Mouse (Mus musculus) spleen, postnatal 4 days (tissue): ENCODE data around the gene Tgfb1i1.
A peak's percentile ranks its signal among the peaks of the same experiment; 100 is the strongest.

Experiments used
- DNase-seq, 2 experiments: peaks; one replicate each; pipeline ENCODE4 v3.0.0; 2022; ENCODE audit warnings: low spot score in 2 of 2

Tgfb1i1 gene

DNA sequence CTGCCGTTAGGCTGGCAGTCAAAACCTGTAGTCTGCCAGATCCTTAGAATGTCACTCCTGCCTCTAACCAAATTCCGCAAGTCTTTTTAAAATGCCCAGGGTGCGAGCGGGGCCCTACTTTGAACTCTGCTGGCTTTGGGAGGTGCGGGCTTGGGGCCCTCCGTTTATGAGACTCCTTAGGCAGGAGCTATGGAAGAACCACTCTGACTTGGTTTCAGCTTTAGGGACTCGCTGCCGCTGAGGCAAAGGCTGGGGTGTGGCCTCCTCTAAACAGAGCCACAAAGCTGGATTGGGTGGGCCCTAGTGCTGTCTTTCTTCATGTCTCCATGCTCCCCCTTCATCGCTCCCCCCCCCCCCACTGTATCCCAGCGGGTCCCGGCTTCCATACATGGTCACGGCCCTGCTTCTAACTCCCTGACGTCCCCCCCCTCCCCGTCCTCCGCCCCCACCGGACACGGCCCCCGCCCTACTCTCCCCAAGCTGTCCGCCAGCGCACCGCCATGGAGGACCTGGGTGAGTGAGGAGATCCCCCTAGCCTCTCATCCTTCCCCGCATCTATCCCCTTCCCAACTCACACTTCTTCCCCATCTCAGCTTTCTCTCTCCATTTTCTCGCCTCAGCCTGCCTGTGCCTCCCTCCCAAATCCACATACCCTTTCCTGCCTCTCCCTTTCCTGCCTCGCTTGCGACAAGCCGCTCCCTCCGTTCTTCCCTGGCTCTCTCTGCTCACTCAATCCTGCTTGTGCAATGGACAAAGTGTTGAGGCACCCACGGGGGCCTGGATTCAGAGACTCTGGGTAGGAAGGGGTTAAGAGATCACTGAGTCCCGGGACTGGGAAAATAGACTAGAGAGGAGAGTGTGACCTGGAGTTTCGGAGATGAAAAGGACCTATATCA, at the start of gene Tgfb1i1:
Tgfb1i1 (plus strand) TSS at position 317 of the 896 bp plus-strand sequence.
- DNase-seq, result peak in 1 of 2 experiments; percentile 65

GRCm38 (mm10) chr7:128201607-128202006, 45.0 kb upstream of the Tgfb1i1 start:
- DNase-seq, result no peak

DNA sequence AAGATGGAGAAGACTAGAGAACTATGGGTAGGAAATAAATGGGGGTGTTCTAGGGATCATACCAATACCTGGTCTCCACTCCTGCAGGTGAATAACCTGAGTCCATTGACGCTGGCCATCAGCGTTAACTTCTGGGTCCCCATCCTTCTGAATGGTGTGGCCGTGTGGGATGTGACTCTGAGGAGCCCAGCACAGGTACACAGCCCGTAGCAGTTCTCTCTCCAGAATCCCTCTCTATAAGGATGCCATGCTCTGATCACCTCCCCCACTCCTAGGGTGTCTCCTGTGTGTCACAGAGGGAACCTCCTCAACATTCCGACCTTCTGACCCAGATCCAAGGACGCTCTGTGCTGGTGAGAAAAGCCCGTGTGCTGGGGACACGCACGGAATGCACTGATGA, 43.5 kb upstream of the Tgfb1i1 start:
- no peak for DNase-seq

- no peak for DNase-seq
Observed at GRCm38 (mm10) chr7:128204179-128204578, 42.4 kb upstream of the Tgfb1i1 start.

DNA sequence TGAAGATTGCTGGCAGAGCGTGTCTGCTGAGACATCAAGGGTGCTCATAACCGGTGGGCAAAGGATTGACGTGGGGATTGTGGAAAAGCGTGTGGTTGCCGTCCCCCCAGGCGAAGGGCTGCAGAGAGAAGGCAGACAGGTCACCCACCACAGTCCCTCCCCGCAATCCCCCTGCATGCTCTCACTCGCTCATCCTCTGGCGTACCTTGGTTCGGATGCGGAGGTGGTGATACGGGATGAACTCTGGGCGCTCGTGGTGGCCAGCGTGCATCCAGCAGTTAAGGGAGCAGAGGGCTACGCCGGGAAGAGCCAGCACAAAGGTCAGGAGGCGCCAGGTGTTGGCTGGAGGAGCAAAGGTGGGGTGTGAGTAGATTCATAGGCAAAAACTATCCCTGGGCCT, 40.9 kb upstream of the Tgfb1i1 start:
- DNase-seq, result peak in 1 of 2 experiments; percentile 61

GRCm38 (mm10) chr7:128206152-128206551, 40.5 kb upstream of the Tgfb1i1 start, which contains the start of gene Cox6a2:
Cox6a2 (minus strand) TSS chr7:128206387.
- no peak for DNase-seq

GRCm38 (mm10) chr7:128208187-128208586, 38.4 kb upstream of the Tgfb1i1 start:
- peak; percentile 47 to 79 for DNase-seq

GRCm38 (mm10) chr7:128209826-128210225, 36.8 kb upstream of the Tgfb1i1 start:
- DNase-seq, result no peak

GRCm38 (mm10) chr7:128219952-128220351, 26.7 kb upstream of the Tgfb1i1 start:
- DNase-seq, result no peak

DNA sequence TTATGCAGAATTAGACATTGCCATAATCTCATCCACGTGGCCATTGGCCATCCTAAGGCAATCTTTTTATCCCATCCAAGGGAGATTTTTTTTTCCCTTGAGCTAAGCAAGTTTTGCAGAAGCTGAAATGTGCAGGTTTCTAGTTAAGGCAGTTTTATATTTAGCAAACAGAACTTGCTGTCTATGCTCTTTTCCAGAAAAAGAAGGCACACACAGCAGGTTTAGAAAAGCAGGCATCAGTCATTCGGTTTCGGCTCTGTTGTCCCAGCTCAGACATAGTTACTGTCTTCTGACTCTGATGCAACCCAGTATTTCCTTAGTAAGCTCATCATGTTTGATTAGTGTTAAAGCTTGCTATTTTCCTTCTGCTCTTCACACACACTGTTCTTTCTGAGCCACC, 25.7 kb upstream of the Tgfb1i1 start:
- no peak for DNase-seq

GRCm38 (mm10) chr7:128231741-128232140, 14.9 kb upstream of the Tgfb1i1 start:
- no peak for DNase-seq

DNA sequence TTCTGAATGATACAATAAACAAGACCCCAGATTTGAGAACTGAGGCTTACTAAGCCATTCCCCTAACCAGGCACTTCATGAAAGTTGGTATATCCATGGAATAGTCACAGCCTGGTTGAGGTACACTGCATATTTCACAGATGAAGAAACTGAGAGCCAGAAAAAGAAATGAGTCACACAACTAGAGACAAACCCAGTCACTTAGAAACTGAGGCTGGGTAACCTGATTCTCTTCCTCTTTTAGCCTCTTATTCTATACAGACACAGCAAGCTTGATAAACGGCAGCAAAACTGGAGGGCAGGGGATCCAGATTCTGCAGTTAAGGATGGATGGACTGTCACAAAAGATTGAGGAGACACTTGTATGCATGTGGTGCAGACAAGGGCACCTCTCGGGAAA, 11.8 kb upstream of the Tgfb1i1 start:
- DNase-seq, result no peak

GRCm38 (mm10) chr7:128235481-128235880, 11.1 kb upstream of the Tgfb1i1 start:
- DNase-seq, result no peak

- no peak for DNase-seq
Observed at GRCm38 (mm10) chr7:128236426-128236825, 10.2 kb upstream of the Tgfb1i1 start.

DNA sequence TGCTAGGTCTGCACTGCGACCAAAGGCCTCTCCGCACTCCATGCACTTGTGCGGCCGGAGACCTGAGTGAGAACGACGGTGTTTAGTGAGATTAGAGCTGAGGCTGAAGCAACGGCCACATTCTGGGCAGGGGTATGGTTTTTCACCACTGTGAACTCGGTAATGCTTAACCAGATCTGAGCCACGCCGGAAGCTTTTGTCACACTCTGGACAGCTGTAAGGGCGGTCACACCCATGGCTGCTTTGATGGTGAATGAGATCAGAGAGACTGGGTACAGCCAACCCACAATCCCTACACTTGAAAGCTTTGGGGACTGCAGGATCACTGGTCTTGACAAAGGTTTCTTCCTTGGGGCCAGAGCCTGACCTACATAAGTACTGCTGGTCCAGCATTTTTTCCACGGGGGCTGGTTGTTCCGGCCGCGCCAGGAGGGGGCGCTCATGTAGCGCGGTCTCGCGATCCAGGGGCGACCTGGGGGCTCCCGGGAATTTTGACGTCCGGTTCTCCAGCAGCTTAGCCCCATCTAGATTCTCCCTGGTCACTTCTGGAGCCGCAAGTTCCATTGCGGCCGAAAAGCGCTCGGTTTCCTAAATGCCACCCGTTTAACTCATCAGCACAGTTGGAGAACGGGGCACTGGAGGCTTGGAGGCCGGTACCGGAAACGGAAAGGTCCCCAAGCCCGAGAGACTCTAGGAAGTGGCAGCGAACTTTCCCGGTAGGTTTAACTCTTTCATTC, 9.6 kb upstream of the Tgfb1i1 start, which contains the start of gene Armc5:
Armc5 (plus strand) TSS at position 487 of the 737 bp plus-strand sequence.
- DNase-seq, result peak; percentile 86 to 95

GRCm38 (mm10) chr7:128237593-128237926, 9.1 kb upstream of the Tgfb1i1 start:
- no peak for DNase-seq

DNA sequence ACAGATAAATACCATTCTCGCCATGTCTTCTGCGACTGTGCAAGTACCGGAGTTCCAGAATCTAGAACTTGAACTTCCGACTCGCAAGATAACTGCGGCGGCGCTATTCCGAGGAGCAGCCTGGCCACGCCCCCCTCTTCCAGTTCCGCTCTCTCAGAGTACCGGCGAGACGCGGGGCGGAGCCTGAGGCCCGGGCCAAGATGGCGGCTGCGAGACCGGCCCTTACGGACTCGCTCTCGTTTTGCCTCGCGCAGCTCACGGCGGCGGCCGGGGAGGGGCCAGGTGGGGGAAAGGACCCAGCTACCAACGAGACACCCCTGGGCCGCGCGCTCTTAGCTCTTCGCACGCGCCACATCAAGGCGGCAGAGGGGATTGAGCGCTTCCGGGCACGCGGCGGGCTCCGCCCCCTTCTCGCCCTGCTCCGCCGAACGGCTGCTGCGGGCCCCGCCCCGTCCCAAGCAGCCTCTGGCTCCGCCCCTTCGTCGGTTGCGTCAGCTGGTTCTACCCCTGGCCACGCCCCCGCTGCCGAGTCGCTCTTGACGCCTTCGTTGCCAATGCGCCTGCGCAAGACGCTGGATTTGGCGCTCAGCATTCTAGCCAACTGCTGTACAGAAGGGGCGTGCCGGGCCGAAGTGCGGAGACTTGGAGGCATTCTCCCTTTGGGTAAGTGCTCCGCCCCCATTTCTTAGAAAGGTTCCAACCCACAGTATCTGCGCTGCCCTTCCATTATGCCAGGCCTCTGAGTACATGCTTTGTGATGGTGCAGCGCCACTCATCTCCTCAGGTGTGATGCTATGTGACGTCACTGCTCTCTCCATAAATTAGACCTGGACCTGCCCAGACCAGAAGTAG, 8.5 kb upstream of the Tgfb1i1 start, which contains the start of gene 9130023H24Rik:
9130023H24Rik (minus strand) TSS at position 105 of the 852 bp plus-strand sequence.
- peak; percentile 100 for DNase-seq

DNA sequence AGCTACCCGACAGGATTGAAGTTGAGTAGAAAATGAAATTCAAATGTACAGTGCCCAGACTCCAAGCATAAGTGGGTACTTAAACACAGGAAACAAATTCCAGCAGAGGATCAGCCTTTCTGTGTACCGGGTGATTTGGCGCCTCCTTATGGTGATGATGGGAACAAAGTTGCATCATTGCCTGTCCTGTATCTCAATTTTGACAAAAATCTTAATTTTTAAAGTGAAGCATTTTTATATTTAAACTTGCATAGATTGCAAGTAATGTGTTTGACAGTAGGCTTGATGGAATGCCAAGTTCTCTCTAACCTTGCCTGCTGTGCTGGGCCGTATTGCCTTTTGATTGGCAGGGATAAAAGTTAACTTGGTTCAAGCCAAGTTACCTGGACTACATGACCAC, 7.6 kb upstream of the Tgfb1i1 start:
- peak; percentile 70 to 76 for DNase-seq

- DNase-seq, result peak in 1 of 2 experiments; percentile 68
Observed at GRCm38 (mm10) chr7:128240131-128240784, 6.4 kb upstream of the Tgfb1i1 start.

DNA sequence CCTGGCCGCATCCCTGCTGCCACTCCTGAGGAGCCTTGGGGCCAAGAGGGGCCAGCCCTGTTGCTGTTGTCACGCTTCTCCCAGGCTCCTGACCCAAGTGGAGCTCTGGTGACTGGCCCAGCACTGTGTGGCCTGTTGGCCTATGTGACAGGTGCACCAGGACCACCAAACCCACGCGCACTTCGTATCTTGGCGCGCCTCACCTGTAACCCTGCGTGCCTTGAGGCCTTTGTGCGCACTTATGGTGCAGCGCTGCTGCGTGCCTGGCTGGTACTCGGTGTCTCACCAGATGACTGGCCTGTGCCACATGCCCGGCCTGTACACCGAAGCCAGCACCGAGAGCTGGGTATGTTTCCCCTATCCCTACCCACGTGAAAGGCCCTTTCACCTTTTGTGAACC, 4.3 kb upstream of the Tgfb1i1 start:
- no peak for DNase-seq

GRCm38 (mm10) chr7:128243921-128244320, 2.7 kb upstream of the Tgfb1i1 start:
- no peak for DNase-seq
